Mouse (Mus musculus): ENCODE results near the gene Mab21l1.

Mab21l1 gene

GRCm38 (mm10) chr3:55778764-55779730 is 3.3 kb upstream of the Mab21l1 start:
- in situ Hi-C loops (cut with MboI, MseI) = no loop called here

- in situ Hi-C loops (cut with MboI, MseI) = loop anchor here in 1 of 2 experiments (10.0 kb wide), 1 partner anchor 136 kb away; no protein-coding TSS in a partner anchor
These were observed 1.9 kb upstream of the Mab21l1 start for GRCm38 (mm10) chr3:55780120-55781070.

- in situ Hi-C loops (cut with MboI, MseI) = loop anchor here in 1 of 2 experiments (10.0 kb wide), 1 partner anchor 137 kb away; no protein-coding TSS in a partner anchor
These were observed 768 bp upstream of the Mab21l1 start for GRCm38 (mm10) chr3:55781429-55782055.

GRCm38 (mm10) chr3:55782771-55783170 is 461 bp downstream of the Mab21l1 start:
- in situ Hi-C loops (cut with MboI, MseI) = loop anchor here in 1 of 2 experiments (10.0 kb wide), 1 partner anchor 138 kb away; no protein-coding TSS in a partner anchor

- in situ Hi-C loops (cut with MboI, MseI) = loop anchor here in 1 of 2 experiments (10.0 kb wide), 1 partner anchor 139 kb away; no protein-coding TSS in a partner anchor
These were observed 1.1 kb downstream of the Mab21l1 start for GRCm38 (mm10) chr3:55783171-55784081.

- in situ Hi-C loops (cut with MboI, MseI) = loop anchor here in 1 of 2 experiments (10.0 kb wide), 1 partner anchor 139 kb away; no protein-coding TSS in a partner anchor
These were observed 1.8 kb downstream of the Mab21l1 start for GRCm38 (mm10) chr3:55784101-55784500.

- in situ Hi-C loops (cut with MboI, MseI) = loop anchor here in 1 of 2 experiments (10.0 kb wide), 1 partner anchor 141 kb away; no protein-coding TSS in a partner anchor
These were observed 3.1 kb downstream of the Mab21l1 start for GRCm38 (mm10) chr3:55785266-55785980.

GRCm38 (mm10) chr3:55785981-55786725 is 3.8 kb downstream of the Mab21l1 start:
- in situ Hi-C loops (cut with MboI, MseI) = loop anchor here in 1 of 2 experiments (10.0 kb wide), 1 partner anchor 141 kb away; no protein-coding TSS in a partner anchor

- in situ Hi-C loops (cut with MboI, MseI) = loop anchor here in 1 of 2 experiments (10.0 kb wide), 1 partner anchor 142 kb away; no protein-coding TSS in a partner anchor
These were observed 4.7 kb downstream of the Mab21l1 start for GRCm38 (mm10) chr3:55786835-55787486.

- in situ Hi-C loops (cut with MboI, MseI) = loop anchor here in 1 of 2 experiments (10.0 kb wide), 1 partner anchor 143 kb away; no protein-coding TSS in a partner anchor
These were observed 5.3 kb downstream of the Mab21l1 start for GRCm38 (mm10) chr3:55787487-55788213.

- in situ Hi-C loops (cut with MboI, MseI) = loop anchor here in 1 of 2 experiments (10.0 kb wide), 1 partner anchor 143 kb away; no protein-coding TSS in a partner anchor
These were observed 5.9 kb downstream of the Mab21l1 start for GRCm38 (mm10) chr3:55788214-55788586.

- in situ Hi-C loops (cut with MboI, MseI) = loop anchor here in 1 of 2 experiments (10.0 kb wide), 1 partner anchor 144 kb away; no protein-coding TSS in a partner anchor
These were observed 6.4 kb downstream of the Mab21l1 start for GRCm38 (mm10) chr3:55788621-55789201.

- in situ Hi-C loops (cut with MboI, MseI) = loop anchor here in 1 of 2 experiments (10.0 kb wide), 1 partner anchor 145 kb away; no protein-coding TSS in a partner anchor
These were observed 7.5 kb downstream of the Mab21l1 start for GRCm38 (mm10) chr3:55789856-55790255.

GRCm38 (mm10) chr3:55790609-55791008 is 8.3 kb downstream of the Mab21l1 start:
- in situ Hi-C loops (cut with MboI, MseI) = no loop called here

GRCm38 (mm10) chr3:55792251-55792650 is 9.9 kb downstream of the Mab21l1 start:
- in situ Hi-C loops (cut with MboI, MseI) = no loop called here
